Mouse (Mus musculus) liver, embryonic 12.5 days (tissue): ENCODE measurements around the gene Boc. TPM values are rescaled to one million over a fixed set of nuclear protein-coding genes. Genes with fewer than 3 reads are reported as not detected.

ENCODE experiments used
- ATAC-seq: fragments of 200-750 bp; cut with Nextera tagmentation; 2 replicates; pipeline ENCODE4 v1.8.0; 2017; ENCODE audit warnings: moderate number of reproducible peaks, mild to moderate bottlenecking, moderate library complexity
- H3K27ac ChIP-seq: fragments of 300-500 bp; sonication (generic); 2 replicates; pipeline ENCODE4 v1.5.1; 2016; ENCODE audit warnings: mild to moderate bottlenecking
- H3K27me3 ChIP-seq: fragments of 300-500 bp; sonication (generic); replicated peaks from 2 replicates; pipeline ENCODE4 v1.6.1; 2016; ENCODE audit warnings: mild to moderate bottlenecking, moderate library complexity
- H3K36me3 ChIP-seq: fragments of 300-500 bp; sonication (generic); 2 replicates; pipeline ENCODE4 v1.6.1; 2016; ENCODE audit warnings: mild to moderate bottlenecking, moderate library complexity
- H3K4me1 ChIP-seq: fragments of 300-500 bp; sonication (generic); 2 replicates; pipeline ENCODE4 v1.6.1; 2016
- H3K4me2 ChIP-seq: fragments of 300-500 bp; sonication (generic); 2 replicates; pipeline ENCODE4 v1.6.1; 2016; ENCODE audit warnings: mild to moderate bottlenecking, moderate library complexity
- H3K4me3 ChIP-seq: fragments of 300-500 bp; sonication (generic); 2 replicates; pipeline ENCODE4 v1.5.1; 2016; ENCODE audit warnings: mild to moderate bottlenecking, moderate library complexity
- H3K9ac ChIP-seq: fragments of 300-500 bp; sonication (generic); 2 replicates; pipeline ENCODE4 v1.6.1; 2016; ENCODE audit warnings: mild to moderate bottlenecking, moderate library complexity
- H3K9me3 ChIP-seq: fragments of 300-500 bp; sonication (generic); replicated peaks from 2 replicates; pipeline ENCODE4 v1.6.1; 2016; ENCODE audit warnings: mild to moderate bottlenecking, moderate library complexity
- WGBS: fragments of 180-500 bp; shearing (Covaris S2); methylation state at CpG from one replicate; pipeline ENCODE4 v1.1.7; 2016; ENCODE audit not compliant: insufficient replicate concordance; 5-methylcytosine and 5-hydroxymethylcytosine counted together
- polyA plus RNA-seq: library from polyadenylated mRNA; unstranded; fragments of >200 nt; fragmentation: Nextera tagmentation; extraction: Ambion mirVana; gene quantifications from 2 replicates; pipeline ENCODE4 v1.2.1, GENCODE M21; 2016

Gene Boc
- polyA plus RNA-seq, 1 experiment from 2014 or later, result 1.1 TPM

DNA sequence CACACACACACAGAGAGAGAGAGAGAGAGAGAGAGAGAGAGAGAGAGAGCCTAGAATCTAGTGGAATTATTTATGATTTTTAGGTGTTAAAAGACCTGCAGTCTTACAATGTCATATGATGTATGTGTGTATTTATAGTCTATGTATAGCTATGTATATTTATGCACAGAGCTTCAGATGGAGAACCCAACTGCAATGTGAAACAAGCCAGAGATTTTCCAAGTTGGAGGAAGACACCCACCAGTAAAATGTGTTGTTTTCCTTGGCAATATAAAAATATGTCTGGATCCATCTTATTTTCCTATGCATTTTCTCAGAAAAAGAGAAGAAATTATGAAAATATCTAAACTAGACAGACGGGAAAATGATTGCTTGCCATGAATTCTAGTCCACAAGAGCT is 32.7 kb downstream of the Boc start:
- H3K27me3 ChIP-seq, result peaks cover 6% of the 10 kb centered on the region
- H3K4me3 ChIP-seq, result no peak overlapping the region
- 0 out of 2 replicates have a peak, but pooled peaks cover 3% of the 10 kb centered on the region for H3K4me1 ChIP-seq
- H3K4me2 ChIP-seq, result no peak overlapping the region
- ATAC-seq, result no peak
- no peaks in the 10 kb centered on the region for H3K36me3 ChIP-seq
- no peak overlapping the region for H3K27ac ChIP-seq
- no peak overlapping the region for H3K9ac ChIP-seq
- WGBS, result 66% methylated on average over 1 of the region's 1 CpGs
- H3K9me3 ChIP-seq, result no peaks in the 10 kb centered on the region

DNA sequence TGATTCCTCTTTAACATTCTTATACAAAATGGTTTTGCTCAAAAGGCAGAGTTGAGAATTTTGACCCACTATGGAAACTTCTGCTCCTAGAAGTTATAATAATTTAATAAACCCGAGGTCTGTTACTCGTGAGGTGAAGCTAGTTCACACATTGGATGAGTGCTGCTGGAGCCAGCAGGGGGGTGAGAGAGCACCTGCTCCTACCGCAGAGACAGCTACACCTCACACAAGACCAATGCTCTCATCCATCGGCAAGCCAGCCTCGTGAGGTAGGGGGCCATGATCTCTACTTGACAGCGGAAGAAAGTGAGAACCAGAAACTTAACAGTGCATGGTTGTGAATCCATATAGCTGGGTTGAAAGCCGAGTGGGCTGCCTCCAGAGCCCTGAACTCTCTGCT is 35.1 kb downstream of the Boc start:
- Histone ChIP-seq H3K4me3 (no peak overlapping the region), H3K4me1 (no peaks in the 10 kb centered on the region), H3K4me2 (no peak overlapping the region), H3K9ac (no peak overlapping the region), H3K27me3 (no peaks in the 10 kb centered on the region), H3K27ac (no peak overlapping the region), H3K36me3 (no peaks in the 10 kb centered on the region), H3K9me3 (no peaks in the 10 kb centered on the region)
- WGBS, result 60% methylated on average over 7 of the region's 7 CpGs
- ATAC-seq, result no peak

DNA sequence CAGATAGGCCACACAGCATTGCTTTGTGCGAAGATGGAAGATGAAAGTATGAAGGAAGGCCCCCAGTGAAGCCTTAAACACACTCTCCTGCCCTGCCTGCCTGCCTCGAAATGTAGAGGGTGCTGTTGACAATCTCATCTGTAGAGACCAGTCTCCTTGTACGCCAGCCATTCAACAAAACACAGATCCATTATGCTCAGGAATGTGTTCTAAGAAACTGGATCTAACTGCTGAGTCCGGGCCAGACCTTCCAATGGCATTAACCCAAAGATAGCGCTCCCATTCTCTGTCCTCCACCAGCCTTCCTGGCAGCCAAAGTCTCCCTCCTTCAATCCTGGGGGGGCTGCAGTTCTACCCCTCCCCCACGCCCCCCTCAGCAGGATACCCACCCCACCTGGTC is 42.2 kb downstream of the Boc start:
- Histone ChIP-seq H3K9ac (no peak overlapping the region), H3K4me1 (no peaks in the 10 kb centered on the region), H3K9me3 (no peaks in the 10 kb centered on the region), H3K4me3 (no peak overlapping the region), H3K27me3 (no peaks in the 10 kb centered on the region), H3K27ac (no peak overlapping the region), H3K36me3 (no peaks in the 10 kb centered on the region), H3K4me2 (no peak overlapping the region)
- ATAC-seq, result no peak
- WGBS, result 60% methylated on average over 6 of the region's 6 CpGs

DNA sequence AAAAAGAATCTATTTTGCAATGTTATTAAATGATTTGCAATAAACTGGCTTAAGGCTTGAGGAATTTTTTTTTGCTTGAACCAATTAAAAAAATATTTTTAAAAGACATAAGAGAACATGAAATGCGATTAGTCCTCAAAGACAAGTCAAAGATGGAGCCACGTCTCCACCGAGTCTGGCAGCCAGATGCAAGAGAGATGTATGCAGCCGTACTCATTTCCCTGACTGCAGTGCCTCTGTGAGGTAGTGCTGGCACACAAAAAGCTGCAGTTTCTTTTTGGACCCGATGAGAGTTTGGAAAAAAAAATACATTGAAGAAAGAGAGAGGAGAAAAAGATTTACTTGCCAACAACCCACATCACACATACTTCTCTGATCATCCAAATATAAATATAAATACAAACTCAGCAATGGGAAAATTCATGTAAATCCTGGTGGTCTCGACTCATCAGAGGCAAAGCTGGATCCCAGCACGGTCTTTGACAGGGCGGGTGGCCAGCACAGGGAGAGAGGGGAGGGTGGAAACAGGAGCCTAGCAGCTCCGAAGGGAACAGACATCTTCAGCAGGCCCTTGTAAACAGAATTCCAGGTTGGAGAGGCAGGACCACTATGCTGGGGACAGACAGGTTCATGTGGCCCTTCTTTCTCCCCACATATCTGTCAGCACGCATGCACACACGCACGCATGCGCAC is 48.0 kb downstream of the Boc start:
- no peak overlapping the region for H3K27ac ChIP-seq
- no peak overlapping the region for H3K4me2 ChIP-seq
- 71% methylated on average over 13 of the region's 13 CpGs for WGBS

DNA sequence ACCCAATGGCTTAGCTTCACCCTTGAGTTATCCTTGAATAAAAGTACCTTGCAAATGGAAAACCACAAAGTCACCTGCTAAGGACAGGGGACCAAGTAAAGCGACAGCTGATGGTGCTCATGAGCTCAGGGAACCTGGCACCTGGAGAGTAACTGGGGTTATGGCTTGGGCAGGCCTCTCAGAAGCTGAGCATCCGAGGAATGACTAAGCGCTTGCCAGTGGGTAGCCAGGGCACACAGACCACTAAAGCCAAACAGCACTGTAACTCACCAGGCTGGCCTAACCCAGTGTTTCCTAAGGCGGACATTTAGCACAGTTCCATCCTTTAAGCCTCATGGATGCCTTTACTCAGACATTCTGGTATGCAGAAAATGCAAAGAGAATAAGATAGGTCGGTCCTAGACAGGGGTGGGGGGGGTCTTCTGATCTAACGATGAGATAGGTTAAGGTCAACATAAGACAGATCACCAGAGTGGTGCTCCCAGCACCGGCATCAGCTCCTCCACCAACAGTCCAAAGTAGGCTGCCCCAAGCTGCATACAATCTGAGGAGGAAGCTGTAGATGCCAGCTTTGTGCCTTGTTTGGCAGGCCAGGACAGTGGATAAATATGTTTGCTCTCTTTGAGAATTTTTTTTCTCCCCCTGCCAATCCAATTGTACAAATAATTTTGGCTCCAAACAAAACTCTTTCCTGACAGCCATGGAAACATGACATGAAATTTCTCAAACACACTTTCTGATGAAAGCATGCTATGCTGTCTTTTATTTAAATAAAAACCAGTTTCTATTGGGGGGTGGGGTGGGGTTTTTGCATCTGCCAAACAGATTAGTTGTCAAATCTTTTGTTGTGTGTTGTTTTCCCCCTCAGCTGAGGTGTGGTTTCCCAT is 49.0 kb downstream of the Boc start:
- WGBS, result 68% methylated on average over 7 of the region's 7 CpGs
- no peak for ATAC-seq

More for the DNA sequence above, 48.0 kb downstream of the Boc start:
- Histone ChIP-seq H3K4me3 (no peak overlapping the region), H3K9ac (no peak overlapping the region), H3K9me3 (no peaks in the 10 kb centered on the region), H3K4me1 (no peaks in the 10 kb centered on the region), H3K27me3 (no peaks in the 10 kb centered on the region), H3K36me3 (no peaks in the 10 kb centered on the region)
- no peak for ATAC-seq

DNA sequence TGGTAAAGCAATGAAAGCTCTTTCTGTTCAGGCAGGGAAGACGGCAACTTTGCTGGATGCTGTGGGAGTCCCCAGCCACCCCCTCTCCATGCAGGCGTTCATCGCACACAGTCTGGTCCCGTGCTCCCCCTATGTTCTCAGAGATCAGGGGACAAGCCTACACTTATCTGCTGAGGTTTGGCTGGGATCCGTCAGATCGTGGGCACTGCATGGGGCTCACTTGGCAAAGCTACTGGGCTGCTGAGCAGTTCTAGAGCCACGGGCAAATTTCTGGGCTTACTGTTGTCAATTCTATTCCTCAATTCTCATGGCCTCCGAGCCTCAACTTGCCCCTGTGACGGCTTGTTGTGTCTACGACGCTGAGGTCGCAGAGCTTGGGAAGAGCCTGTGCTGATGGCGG is 49.9 kb downstream of the Boc start:
- ATAC-seq, result no peak
- no peak overlapping the region for H3K4me2 ChIP-seq
- no peaks in the 10 kb centered on the region for H3K9me3 ChIP-seq
- H3K4me3 ChIP-seq, result no peak overlapping the region
- H3K9ac ChIP-seq, result no peak overlapping the region
- no peaks in the 10 kb centered on the region for H3K4me1 ChIP-seq
- no peaks in the 10 kb centered on the region for H3K36me3 ChIP-seq
- no peak overlapping the region for H3K27ac ChIP-seq
- H3K27me3 ChIP-seq, result no peaks in the 10 kb centered on the region
- WGBS, result 69% methylated on average over 13 of the region's 13 CpGs

More for the DNA sequence above, 49.0 kb downstream of the Boc start:
- no peaks in the 10 kb centered on the region for H3K36me3 ChIP-seq
- H3K9me3 ChIP-seq, result no peaks in the 10 kb centered on the region
- no peaks in the 10 kb centered on the region for H3K4me1 ChIP-seq
- H3K9ac ChIP-seq, result no peak overlapping the region
- H3K4me3 ChIP-seq, result no peak overlapping the region
- no peaks in the 10 kb centered on the region for H3K27me3 ChIP-seq
- no peak overlapping the region for H3K27ac ChIP-seq
- H3K4me2 ChIP-seq, result no peak overlapping the region

DNA sequence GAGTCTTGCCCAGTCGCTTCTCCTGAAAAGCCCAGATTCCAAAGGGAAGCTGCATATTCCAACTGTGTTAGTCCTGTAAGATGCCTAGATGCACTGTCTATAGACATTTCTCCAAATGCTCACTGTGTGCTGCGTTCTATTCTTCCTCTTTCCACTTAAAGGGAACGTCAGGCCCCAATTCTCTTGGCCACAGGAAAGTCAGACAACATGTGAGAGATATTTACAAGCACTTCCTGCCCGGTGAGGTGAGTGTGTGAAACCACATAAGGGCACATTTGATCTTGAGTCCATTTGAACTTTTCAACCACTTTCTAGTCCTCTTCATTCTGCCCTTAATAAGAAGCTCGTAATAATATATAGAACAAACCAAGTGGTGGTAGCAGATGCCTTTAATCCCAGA is 50.7 kb downstream of the Boc start:
- no peak for ATAC-seq
- Histone ChIP-seq H3K4me1 (no peaks in the 10 kb centered on the region), H3K9me3 (no peaks in the 10 kb centered on the region), H3K36me3 (no peaks in the 10 kb centered on the region), H3K4me2 (no peak overlapping the region), H3K9ac (no peak overlapping the region), H3K27ac (no peak overlapping the region), H3K4me3 (no peak overlapping the region), H3K27me3 (no peaks in the 10 kb centered on the region)
- WGBS, result 36% methylated on average over 5 of the region's 5 CpGs

DNA sequence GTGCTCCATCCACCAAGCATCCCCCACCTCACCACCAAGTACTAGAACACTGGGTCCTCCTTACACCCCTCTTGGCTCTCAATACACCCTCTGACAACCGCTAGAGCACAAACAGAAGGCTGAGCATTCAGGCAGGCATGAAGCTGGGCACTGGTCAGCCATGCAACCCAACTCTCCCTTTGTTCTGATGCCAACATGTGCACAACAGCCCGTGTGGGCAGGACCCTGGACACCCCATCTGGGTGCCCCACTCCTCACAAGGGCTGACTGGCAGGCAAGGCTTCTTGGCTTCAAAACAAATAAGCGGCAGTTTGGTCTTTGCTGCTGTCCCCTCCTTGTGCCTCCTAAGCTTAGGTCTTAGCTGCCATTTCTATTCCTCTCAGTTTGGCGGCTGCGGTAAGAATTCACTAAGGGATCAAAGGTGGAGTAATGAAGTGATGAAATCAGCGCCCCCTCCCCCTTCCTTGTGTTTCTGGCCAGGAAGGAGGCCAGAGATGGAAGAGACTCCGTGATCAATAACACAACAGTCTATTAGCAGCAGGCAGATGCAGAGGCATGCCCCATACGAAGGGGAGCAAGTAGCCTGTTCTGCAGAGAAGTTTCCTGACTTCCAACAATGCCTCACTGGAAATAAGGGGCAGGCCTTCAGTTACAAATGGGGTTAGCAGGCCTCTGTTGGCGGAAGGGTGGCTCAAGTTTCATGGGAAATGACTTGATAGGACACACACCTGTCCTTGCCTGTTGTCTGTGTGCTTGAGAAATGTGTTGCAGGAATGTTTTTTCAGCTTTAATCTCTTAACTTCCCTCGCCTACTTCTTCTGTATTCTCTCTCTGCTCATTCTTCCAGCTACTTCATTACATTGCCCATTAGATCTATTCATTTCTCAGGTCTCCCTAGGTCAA is 51.4 kb downstream of the Boc start:
- H3K4me3 ChIP-seq, result no peak overlapping the region
- no peaks in the 10 kb centered on the region for H3K27me3 ChIP-seq
- H3K36me3 ChIP-seq, result no peaks in the 10 kb centered on the region
- ATAC-seq, result no peak
- H3K27ac ChIP-seq, result no peak overlapping the region
- H3K9me3 ChIP-seq, result no peaks in the 10 kb centered on the region
- H3K4me2 ChIP-seq, result no peak overlapping the region
- 57% methylated on average over 10 of the region's 10 CpGs for WGBS
- no peak overlapping the region for H3K9ac ChIP-seq
- no peaks in the 10 kb centered on the region for H3K4me1 ChIP-seq

DNA sequence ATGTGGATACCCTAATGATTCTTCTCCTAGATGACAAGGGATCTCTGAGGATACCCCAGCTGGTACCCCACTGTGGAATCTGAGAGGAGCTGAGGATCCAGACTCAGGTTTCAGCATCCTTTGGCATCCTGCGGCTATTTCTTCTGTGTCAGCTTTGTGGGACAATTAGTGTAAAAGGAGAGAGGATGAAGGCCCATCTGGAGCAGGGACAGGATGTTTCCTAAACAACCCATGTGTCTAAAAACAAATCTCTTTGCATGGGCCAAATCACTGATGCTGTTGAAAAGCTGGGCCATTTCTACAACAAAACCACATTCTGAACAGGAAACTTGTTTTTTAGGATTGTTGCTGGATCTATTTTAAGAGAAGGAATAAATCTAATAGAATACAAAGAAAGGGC is 53.5 kb downstream of the Boc start:
- WGBS, result 73% methylated on average over 1 of the region's 1 CpGs
- H3K4me3 ChIP-seq, result no peak overlapping the region
- H3K27ac ChIP-seq, result no peak overlapping the region
- H3K9me3 ChIP-seq, result no peaks in the 10 kb centered on the region
- H3K9ac ChIP-seq, result no peak overlapping the region
- no peak for ATAC-seq
- H3K4me1 ChIP-seq, result no peaks in the 10 kb centered on the region
- no peaks in the 10 kb centered on the region for H3K36me3 ChIP-seq
- no peak overlapping the region for H3K4me2 ChIP-seq
- H3K27me3 ChIP-seq, result no peaks in the 10 kb centered on the region

DNA sequence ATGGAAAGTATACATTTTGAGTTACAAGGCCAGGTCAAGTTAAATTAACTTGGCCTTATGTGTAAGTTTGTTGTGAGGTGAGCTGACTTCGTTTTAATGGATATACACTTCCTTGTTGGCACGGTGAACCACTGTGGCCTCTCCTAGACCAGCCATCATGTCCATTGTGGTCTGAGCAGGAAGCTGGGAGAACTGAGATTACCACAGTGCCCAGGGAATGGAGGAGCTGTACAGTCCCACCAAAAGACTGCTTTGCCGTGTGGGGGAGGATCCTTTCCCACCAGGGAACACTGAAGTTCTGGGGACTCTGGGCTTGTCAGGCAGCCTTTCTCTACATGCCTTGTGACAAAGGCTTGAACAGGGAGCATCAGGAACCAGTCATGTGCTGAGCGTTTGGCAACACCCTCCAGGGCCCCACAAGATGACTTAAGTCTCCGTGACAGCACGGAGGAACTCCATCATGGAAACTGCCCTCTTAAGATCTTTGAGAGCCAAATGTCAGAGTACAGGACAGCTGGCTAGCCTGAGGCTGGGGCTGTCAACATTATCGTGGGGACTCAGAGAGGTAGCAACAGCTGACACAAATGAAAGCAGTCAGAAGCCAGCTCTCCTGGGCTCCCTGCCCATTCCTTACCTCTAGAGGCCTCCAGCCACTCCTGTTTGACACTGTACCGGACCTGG is 55.7 kb downstream of the Boc start:
- 0 out of 2 replicates have a peak, but pooled peaks cover 4% of the 10 kb centered on the region for H3K36me3 ChIP-seq
- ATAC-seq, result no peak; the same call in 1 of the 2 replicates
- no peaks in the 10 kb centered on the region for H3K9me3 ChIP-seq
- H3K9ac ChIP-seq, result no peak overlapping the region
- H3K4me1 ChIP-seq, result no peaks in the 10 kb centered on the region
- H3K4me2 ChIP-seq, result no peak overlapping the region
- no peak overlapping the region for H3K4me3 ChIP-seq
- no peaks in the 10 kb centered on the region for H3K27me3 ChIP-seq
- WGBS, result 24% methylated on average over 8 of the region's 8 CpGs
- no peak overlapping the region; the same call in 1 of the 2 replicates for H3K27ac ChIP-seq

DNA sequence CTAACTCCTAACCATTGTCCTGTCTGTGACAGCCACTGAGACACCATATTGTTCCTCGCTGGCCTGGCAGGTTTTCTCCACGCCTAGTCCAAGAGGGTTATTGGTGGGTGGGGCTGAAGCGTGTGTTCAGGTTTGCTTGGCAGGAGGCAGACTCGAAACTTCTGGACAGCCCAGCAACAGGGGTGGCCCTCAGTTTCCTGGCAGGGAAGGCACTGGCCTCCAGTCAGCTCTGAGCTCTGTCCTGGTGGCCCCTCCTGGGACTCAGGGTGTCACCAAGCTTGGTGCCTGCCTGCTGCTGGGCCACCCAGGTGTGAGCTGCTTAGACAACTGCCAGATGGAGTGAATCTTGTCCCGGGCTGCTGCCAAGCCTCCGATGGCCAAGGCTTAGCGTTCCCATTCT is 56.4 kb downstream of the Boc start:
- H3K9ac ChIP-seq, result no peak overlapping the region
- 41% methylated on average over 7 of the region's 7 CpGs for WGBS
- H3K36me3 ChIP-seq, result 0 out of 2 replicates have a peak, but pooled peaks cover 4% of the 10 kb centered on the region
- no peaks in the 10 kb centered on the region for H3K9me3 ChIP-seq
- no peaks in the 10 kb centered on the region for H3K27me3 ChIP-seq
- H3K4me3 ChIP-seq, result no peak overlapping the region
- no peak overlapping the region for H3K4me2 ChIP-seq
- H3K27ac ChIP-seq, result no peak overlapping the region
- ATAC-seq, result no peak
- no peaks in the 10 kb centered on the region for H3K4me1 ChIP-seq
